Mouse (Mus musculus): ENCODE measurements around the gene Lnp1.
"Not testable (repeated sequence)": the region's sequence is repeated elsewhere in the genome, so short reads cannot be mapped to it uniquely, and the experiment has no call there.

The Lnp1 gene

DNA sequence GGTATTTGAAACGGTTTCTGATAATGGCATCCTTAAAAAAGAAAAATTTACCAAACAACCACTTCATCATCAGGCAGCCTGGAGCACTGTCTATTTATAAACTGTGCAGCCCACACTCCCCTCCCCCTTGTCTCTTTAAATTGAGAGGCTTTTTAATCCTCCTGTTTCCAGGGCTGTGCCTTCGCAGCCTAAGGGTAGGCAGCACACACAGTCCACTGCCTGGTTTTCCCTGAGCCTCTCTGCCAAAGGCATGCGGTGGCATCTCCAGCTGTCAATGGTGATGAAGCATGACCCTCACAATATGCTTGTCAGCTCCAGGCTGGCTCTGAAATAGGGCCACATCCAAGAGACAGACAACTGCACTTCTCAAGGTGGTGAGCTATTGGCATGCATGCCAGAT, at the start of gene Lnp1:
Gene Lnp1, minus strand, starts transcription at position 39 of the 400 bp plus-strand sequence.
- DNase-seq (ENCODE audit: low spot score) = no peak

DNA sequence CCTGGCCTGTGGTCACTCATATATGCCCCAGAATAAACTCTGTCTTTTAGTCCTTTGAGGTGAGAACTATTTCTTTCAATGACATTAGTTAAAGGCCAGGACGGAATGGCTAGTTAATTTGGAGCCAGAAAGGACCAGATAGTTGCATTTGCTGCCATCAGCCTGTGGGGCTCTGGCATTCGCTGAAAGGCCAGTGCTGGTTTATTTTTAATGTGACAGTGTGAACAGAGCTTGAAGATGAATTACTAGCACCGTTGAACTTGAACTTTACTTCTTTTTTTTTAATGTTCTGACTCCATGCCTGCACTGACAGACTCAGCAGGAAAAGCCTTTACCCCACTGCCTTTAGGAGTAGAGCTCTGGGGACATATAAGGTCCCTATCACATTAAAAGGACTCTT, 46.8 kb upstream of the Lnp1 start:
- DNase-seq (ENCODE audit: low spot score) = no peak

GRCm38 (mm10) chr16:56958311-56958710, 30.4 kb upstream of the Lnp1 start:
- DNase-seq (ENCODE audit: low spot score) = not testable (repeated sequence)

- DNase-seq (ENCODE audit: low spot score) = no peak
These were observed 21.2 kb upstream of the Lnp1 start for GRCm38 (mm10) chr16:56949085-56949484.

GRCm38 (mm10) chr16:56942341-56942740, 14.5 kb upstream of the Lnp1 start:
- DNase-seq (ENCODE audit: low spot score) = no peak

DNA sequence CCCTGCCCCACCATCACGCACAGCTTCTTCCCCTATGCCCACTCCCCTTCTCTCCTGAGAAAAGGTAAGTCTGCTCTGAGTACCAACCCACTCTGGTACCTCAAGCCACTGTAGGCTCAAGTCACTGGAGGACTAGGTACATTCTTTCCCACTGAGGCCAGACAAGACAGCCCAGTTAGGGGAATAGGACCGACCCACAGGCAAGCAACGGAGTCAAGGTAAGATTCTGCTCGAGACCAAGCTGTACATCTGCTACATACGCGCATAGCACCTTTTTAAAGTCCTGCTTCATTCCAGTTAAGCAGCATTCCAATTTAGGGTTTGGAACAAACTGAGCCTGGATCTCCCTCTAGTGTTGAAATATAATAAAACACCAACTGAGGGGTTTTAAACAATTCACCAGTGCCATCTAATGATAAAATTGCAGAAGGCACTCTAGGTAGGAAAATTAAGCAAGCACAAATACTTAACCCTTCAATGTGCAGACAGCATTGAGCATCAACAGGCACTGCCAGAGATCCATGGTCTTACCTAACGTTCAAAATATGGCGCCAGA, 7.7 kb downstream of the Lnp1 start:
- DNase-seq (ENCODE audit: low spot score) = peak; percentile 22

GRCm38 (mm10) chr16:56917230-56917629, 10.6 kb downstream of the Lnp1 start:
- no peak for DNase-seq (ENCODE audit: low spot score)

DNA sequence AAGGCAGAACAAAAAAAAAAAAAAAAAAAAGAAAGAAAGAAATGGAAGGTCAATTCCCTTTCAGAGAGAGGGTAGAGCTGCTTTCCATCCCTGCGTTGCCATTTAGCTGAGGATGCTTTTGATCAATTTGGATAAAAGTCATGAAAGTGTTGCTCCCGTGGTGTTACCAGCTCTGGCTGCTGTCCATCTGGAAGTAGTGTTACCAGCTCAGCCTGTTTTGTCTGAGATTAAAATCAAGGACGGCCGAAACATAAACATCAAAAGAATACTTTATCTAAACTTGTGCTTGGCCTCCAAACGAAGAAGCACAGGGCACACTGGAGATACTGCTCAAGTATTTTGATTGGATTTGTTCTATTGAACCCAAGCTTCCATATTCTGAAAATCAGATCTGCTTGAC, 18.9 kb downstream of the Lnp1 start:
- no peak for DNase-seq (ENCODE audit: low spot score)

- DNase-seq (ENCODE audit: low spot score) = not testable (repeated sequence)
These were observed 25.7 kb downstream of the Lnp1 start for GRCm38 (mm10) chr16:56902206-56902605.

GRCm38 (mm10) chr16:56891583-56891982, 36.3 kb downstream of the Lnp1 start:
- no peak for DNase-seq (ENCODE audit: low spot score)

GRCm38 (mm10) chr16:56886616-56887116, 41.2 kb downstream of the Lnp1 start:
- no peak for DNase-seq (ENCODE audit: low spot score)

DNA sequence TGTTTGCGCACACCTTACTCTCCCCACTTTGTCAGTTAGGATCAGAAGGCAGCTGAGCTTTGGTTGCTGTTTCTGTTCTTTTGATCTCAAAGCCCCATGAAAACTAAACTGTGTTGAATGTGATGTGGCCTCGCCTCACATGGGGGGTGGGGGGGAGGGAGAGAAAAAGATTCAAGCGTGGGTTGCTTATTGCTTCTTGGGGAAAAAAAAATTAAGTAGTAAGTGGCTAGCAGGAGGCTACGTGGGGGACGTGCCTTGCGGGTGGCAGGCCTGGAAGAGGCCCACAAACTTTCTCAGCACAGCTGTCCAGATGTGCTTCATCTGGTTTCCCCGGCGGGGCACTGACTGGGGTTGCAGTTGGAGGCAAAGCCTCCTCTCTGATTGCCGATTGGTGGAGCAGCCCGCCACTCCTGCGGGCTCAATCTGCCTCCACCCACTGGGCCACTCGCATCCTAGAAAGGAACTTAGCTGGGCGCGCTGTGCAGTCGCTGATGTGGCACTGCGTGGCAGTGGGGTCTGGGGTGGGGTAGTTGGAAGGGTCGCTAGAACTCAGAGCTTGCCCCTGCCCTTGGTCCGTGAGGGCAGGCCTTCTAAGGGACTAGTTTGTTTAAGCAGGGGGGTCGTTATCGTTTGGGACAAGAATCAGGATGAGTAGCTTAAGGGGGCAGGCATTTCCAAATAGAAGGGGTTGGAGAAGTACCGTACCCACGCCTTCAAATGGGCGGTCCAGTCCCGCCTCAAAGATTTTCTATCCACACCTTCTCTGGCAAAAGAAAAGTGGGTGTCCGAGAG, 41.8 kb downstream of the Lnp1 start, which contains the start of gene Tmem45a:
Gene Tmem45a, minus strand, starts transcription at position 343 of the 792 bp plus-strand sequence.
- DNase-seq (ENCODE audit: low spot score) = peak; percentile 83

- DNase-seq (ENCODE audit: low spot score) = no peak
These were observed 43.0 kb downstream of the Lnp1 start for GRCm38 (mm10) chr16:56884811-56885210.

DNA sequence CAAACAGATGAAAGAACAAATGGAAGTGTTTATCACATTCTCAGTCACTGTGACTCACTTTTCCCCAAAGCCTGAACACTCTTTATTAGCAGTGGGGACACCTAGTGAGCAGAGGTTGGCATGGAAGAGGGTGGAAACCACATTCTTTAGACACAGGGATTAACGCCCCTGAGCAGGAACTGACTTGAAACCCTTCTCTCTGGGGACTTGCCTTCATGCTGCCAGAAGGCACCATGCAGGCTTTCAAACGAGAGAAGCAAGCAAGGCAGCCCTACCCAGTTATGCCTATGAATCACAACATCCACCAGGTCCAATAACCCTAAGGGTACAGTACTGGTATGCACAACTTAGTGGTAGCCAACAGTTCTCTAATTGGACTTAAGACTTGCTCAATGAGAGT, 54.5 kb downstream of the Lnp1 start:
- no peak for DNase-seq (ENCODE audit: low spot score)

- DNase-seq (ENCODE audit: low spot score) = no peak
These were observed 57.4 kb downstream of the Lnp1 start for GRCm38 (mm10) chr16:56870458-56870857.

GRCm38 (mm10) chr16:56868361-56868760, 59.5 kb downstream of the Lnp1 start:
- DNase-seq (ENCODE audit: low spot score) = no peak

- DNase-seq (ENCODE audit: low spot score) = no peak
These were observed 60.3 kb downstream of the Lnp1 start for GRCm38 (mm10) chr16:56867591-56867990.
